Mouse (Mus musculus) CH12.LX (cell line): ENCODE data around the gene Chac1. TPM values are rescaled to one million over a fixed set of nuclear protein-coding genes. Genes with fewer than 3 reads are reported as not detected.

Experiments
- DNase-seq: peaks from one replicate; pipeline ENCODE4 v3.0.0-alpha.2; 2013; ENCODE audit errors: extremely low read depth
- H3K27ac ChIP-seq: 2 replicates; pipeline ENCODE4 v1.5.1; 2012; ENCODE audit warnings: low read depth, mild to moderate bottlenecking, control low read depth, moderate library complexity; ENCODE audit not compliant: insufficient read depth
- H3K27me3 ChIP-seq: replicated peaks from 2 replicates; pipeline ENCODE3; 2012; ENCODE audit warnings: inconsistent platforms
- H3K36me3 ChIP-seq, 2 experiments: replicated peaks in 1 of 2; 2 replicates each; pipeline versions ENCODE3 to v1.6.1; 2012; ENCODE audit warnings: inconsistent platforms in 1 of 2, low read length in 1 of 2, mild to moderate bottlenecking in 1 of 2, mixed read lengths in 1 of 2, moderate library complexity in 1 of 2; ENCODE audit not compliant: control insufficient read depth in 1 of 2, insufficient read depth in 1 of 2
- H3K4me1 ChIP-seq, 2 experiments: 2 replicates each; pipeline ENCODE4 v1.6.1; 2012; ENCODE audit warnings: inconsistent platforms in 1 of 2, moderate library complexity in 1 of 2; ENCODE audit not compliant: insufficient read depth in 2 of 2, control insufficient read depth in 1 of 2
- H3K4me2 ChIP-seq: 2 replicates; pipeline ENCODE4 v1.6.1; 2012; ENCODE audit warnings: low read depth, mild to moderate bottlenecking, control low read depth; ENCODE audit not compliant: poor library complexity, insufficient read depth, severe bottlenecking
- H3K4me3 ChIP-seq, 3 experiments: fragments of 150-350 bp in 1 of 3; sonication (generic) in 1 of 3; replicated peaks in 1 of 3; 2 replicates each; pipeline versions ENCODE3 to v1.5.1; 2011 to 2012; ENCODE audit warnings: low read depth in 2 of 3, low read length in 2 of 3, mild to moderate bottlenecking in 2 of 3, moderate library complexity in 2 of 3, control low read depth in 1 of 3, improper control_type of control experiment in 1 of 3, inconsistent platforms in 1 of 3, mixed read lengths in 1 of 3; ENCODE audit not compliant: poor library complexity in 1 of 3
- H3K79me2 ChIP-seq: replicated peaks from 2 replicates; pipeline ENCODE4 v1.6.1; 2012; ENCODE audit warnings: mild to moderate bottlenecking, moderate library complexity; ENCODE audit not compliant: control insufficient read depth, poor library complexity, insufficient read depth, severe bottlenecking; ENCODE audit errors: extremely low read depth
- H3K9ac ChIP-seq: 2 replicates; pipeline ENCODE4 v1.6.1; 2012; ENCODE audit warnings: low read depth, mild to moderate bottlenecking, control low read depth, moderate library complexity; ENCODE audit not compliant: insufficient read depth
- H3K9me3 ChIP-seq: replicated peaks from 2 replicates; pipeline ENCODE3; 2012; ENCODE audit warnings: low read length, inconsistent platforms, mixed read lengths
- CHD1 ChIP-seq: IDR thresholded peaks from 2 replicates; pipeline ENCODE4 v1.6.1; 2012; ENCODE audit warnings: low read depth, low read length, improper control_type of control experiment, inconsistent platforms
- CTCF ChIP-seq, 2 experiments: IDR thresholded peaks in 1 of 2; conservative IDR thresholded peaks in 1 of 2; 2 replicates each; pipeline ENCODE4 v1.5.1; 2011 to 2012; ENCODE audit warnings: low read depth in 2 of 2, low read length in 2 of 2, improper control_type of control experiment in 1 of 2, inconsistent platforms in 1 of 2, mild to moderate bottlenecking in 1 of 2, moderate library complexity in 1 of 2
- ELF1 ChIP-seq: IDR thresholded peaks from 2 replicates; pipeline ENCODE4 v1.6.1; 2014; ENCODE audit warnings: low read depth, mild to moderate bottlenecking, inconsistent platforms, low read length, improper control_type of control experiment
- EP300 ChIP-seq: IDR thresholded peaks from 2 replicates; pipeline ENCODE4 v1.6.1; 2011; ENCODE audit warnings: low read length, improper control_type of control experiment
- ETS1 ChIP-seq: conservative IDR thresholded peaks from 2 replicates; pipeline ENCODE4 v1.6.1; 2012; ENCODE audit warnings: low read depth, mild to moderate bottlenecking, inconsistent platforms, low read length, improper control_type of control experiment, moderate library complexity
- HCFC1 ChIP-seq: IDR thresholded peaks from 2 replicates; pipeline ENCODE4 v1.6.1; 2012; ENCODE audit warnings: low read depth, mild to moderate bottlenecking, inconsistent platforms, low read length, improper control_type of control experiment
- IRF4 ChIP-seq: IDR thresholded peaks from 2 replicates; pipeline ENCODE4 v1.6.1; 2014; ENCODE audit warnings: low read depth, mild to moderate bottlenecking, inconsistent platforms, low read length, improper control_type of control experiment
- JUND ChIP-seq: conservative IDR thresholded peaks from 2 replicates; pipeline ENCODE4 v1.6.1; 2011; ENCODE audit warnings: low read depth, low read length, improper control_type of control experiment
- KAT2A ChIP-seq: IDR thresholded peaks from 2 replicates; pipeline ENCODE4 v1.6.1; 2012; ENCODE audit warnings: low read length, improper control_type of control experiment, inconsistent platforms; ENCODE audit not compliant: insufficient replicate concordance
- MAX ChIP-seq: IDR thresholded peaks from 2 replicates; pipeline ENCODE4 v1.6.1; 2011; ENCODE audit warnings: low read length, improper control_type of control experiment
- MXI1 ChIP-seq: IDR thresholded peaks from 2 replicates; pipeline ENCODE4 v1.6.1; 2011; ENCODE audit warnings: mild to moderate bottlenecking, low read depth, low read length, improper control_type of control experiment
- MYC ChIP-seq: IDR thresholded peaks from 2 replicates; pipeline ENCODE4 v1.6.1; 2011; ENCODE audit warnings: low read depth, mild to moderate bottlenecking, improper control_type of control experiment, low read length
- NELFE ChIP-seq: IDR thresholded peaks from 2 replicates; pipeline ENCODE4 v1.6.1; 2011; ENCODE audit warnings: low read depth, low read length, improper control_type of control experiment
- NRF1 ChIP-seq: IDR thresholded peaks from 2 replicates; pipeline ENCODE4 v1.6.1; 2014; ENCODE audit warnings: low read depth, mild to moderate bottlenecking, inconsistent platforms, low read length, improper control_type of control experiment, moderate library complexity
- PAX5 ChIP-seq: IDR thresholded peaks from 2 replicates; pipeline ENCODE4 v1.6.1; 2012; ENCODE audit warnings: low read length, inconsistent platforms, mixed read lengths
- RCOR1 ChIP-seq: conservative IDR thresholded peaks from 2 replicates; pipeline ENCODE4 v1.6.1; 2012; ENCODE audit warnings: low read depth, mild to moderate bottlenecking, inconsistent platforms, low read length, improper control_type of control experiment
- SIN3A ChIP-seq: IDR thresholded peaks from 2 replicates; pipeline ENCODE4 v1.6.1; 2012; ENCODE audit warnings: low read length, improper control_type of control experiment, inconsistent platforms
- SMC3 ChIP-seq: IDR thresholded peaks from 2 replicates; pipeline ENCODE4 v1.6.1; 2011; ENCODE audit warnings: low read depth, low read length, improper control_type of control experiment
- TBP ChIP-seq: conservative IDR thresholded peaks from 2 replicates; pipeline ENCODE4 v1.6.1; 2011; ENCODE audit warnings: low read depth, low read length, improper control_type of control experiment
- UBTF ChIP-seq: IDR thresholded peaks from 2 replicates; pipeline ENCODE4 v1.6.1; 2012; ENCODE audit warnings: low read depth, mild to moderate bottlenecking, inconsistent platforms, low read length, improper control_type of control experiment, moderate library complexity
- USF1 ChIP-seq: IDR thresholded peaks from 2 replicates; pipeline ENCODE4 v1.6.1; 2014; ENCODE audit warnings: low read depth, mild to moderate bottlenecking, inconsistent platforms, low read length, improper control_type of control experiment
- ZC3H11A ChIP-seq: IDR thresholded peaks from 2 replicates; pipeline ENCODE4 v1.6.1; 2012; ENCODE audit warnings: low read depth, mild to moderate bottlenecking, inconsistent platforms, low read length, improper control_type of control experiment
- ZMIZ1 ChIP-seq: IDR thresholded peaks from 2 replicates; pipeline ENCODE4 v1.6.1; 2012; ENCODE audit warnings: low read depth, mild to moderate bottlenecking, inconsistent platforms, low read length, improper control_type of control experiment
- dilution Hi-C: fragments of 300-500 bp; cut with MboI; formaldehyde crosslinking; loops from 2 replicates; pipeline ENCODE4 v1.14.3; 2020; ENCODE audit warnings: low sequenced_read_pairs; ENCODE audit not compliant: extremely low pct_unique_long_range_greater_than_20kb, extremely low pct_ligation_motif_present
- in situ Hi-C: fragments of 300-500 bp; cut with MboI; formaldehyde crosslinking; loops from 3 replicates; pipeline ENCODE4 v1.14.3; 2019; ENCODE audit warnings: low sequenced_read_pairs, low pct_ligation_motif_present, low pct_unique_long_range_greater_than_20kb, mixed read lengths
- polyA plus RNA-seq: library from polyadenylated mRNA; unstranded; fragments of >175 nt; gene quantifications from 2 replicates; pipeline ENCODE4 v1.2.1, GENCODE M21; 2012; ENCODE audit warnings: low read depth; ENCODE audit not compliant: insufficient read length
- total RNA-seq, 2 experiments: library from RNA; depleted of rRNA; stranded (reverse); fragments of 300-350 nt in 1 of 2; fragments of >200 nt in 1 of 2; gene quantifications; 2 replicates each; pipeline ENCODE4 v1.2.3; 2012 to 2014

The Chac1 gene
- total and polyA plus RNA-seq, 3 experiments: 33.4 to 95.6 (median 49.2) TPM

DNA sequence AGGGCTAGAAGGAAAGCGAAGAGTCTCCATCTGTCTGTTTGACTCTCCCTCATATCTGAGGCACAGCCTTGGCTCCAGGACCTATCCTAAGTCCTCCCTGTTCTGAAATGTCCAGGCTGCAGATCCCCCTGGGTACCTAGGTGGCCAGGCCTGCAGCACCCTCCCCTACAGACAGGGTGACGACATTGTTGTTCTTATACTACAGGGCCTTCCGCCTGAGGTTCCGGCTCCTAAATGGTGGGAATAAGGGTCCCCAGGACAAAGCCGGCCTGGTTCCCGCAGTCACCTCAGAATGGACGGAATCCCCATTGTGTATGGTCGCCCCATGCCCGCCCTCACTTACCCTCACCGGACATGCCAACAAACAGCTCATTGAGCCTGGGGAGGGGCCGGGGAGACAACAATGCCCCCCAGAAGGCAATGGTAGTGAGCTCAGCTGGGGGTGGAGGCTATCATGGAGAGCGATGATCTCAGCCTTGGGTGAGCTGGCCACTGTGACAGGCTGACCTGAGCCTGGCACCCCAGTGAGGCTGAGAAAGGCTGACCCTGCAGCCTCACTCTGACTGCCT lies 36.2 kb upstream of the Chac1 start:
- no peak overlapping the region for H3K9ac ChIP-seq
- in situ Hi-C loops: no loop called here
- dilution Hi-C loops: no loop called here
- H3K4me3 ChIP-seq: no peak overlapping the region
- H3K27me3 ChIP-seq: peaks cover 4% of the 10 kb centered on the region
- TF ChIP-seq PAX5 (no peak), CTCF (conservative IDR thresholded peaks at IDR 0.05 in 1 of 2, IDR thresholded peaks at IDR 0.05 in 1 of 2; ENCODE audit: low read depth in 2 of 2, low read length in 2 of 2) (no peak), NRF1 (no peak), ETS1 (no peak), HCFC1 (no peak), ZMIZ1 (no peak), MYC (no peak), KAT2A (no peak), MAX (no peak), SIN3A (no peak), CHD1 (no peak), USF1 (no peak), ELF1 (no peak), UBTF (no peak), RCOR1 (no peak), NELFE (no peak), ZC3H11A (no peak), EP300 (no peak), IRF4 (no peak)
- H3K79me2 ChIP-seq: no peaks in the 10 kb centered on the region
- H3K4me1 ChIP-seq: peaks cover 7 to 37% of the 10 kb centered on the region in 2 experiments; a peak in 3 of 4 replicates
- peaks cover 7% of the 10 kb centered on the region for H3K9me3 ChIP-seq
- H3K27ac ChIP-seq: no peak overlapping the region
- H3K36me3 ChIP-seq: no peaks in the 10 kb centered on the region
- H3K4me2 ChIP-seq: no peak overlapping the region
- no peak for DNase-seq

DNA sequence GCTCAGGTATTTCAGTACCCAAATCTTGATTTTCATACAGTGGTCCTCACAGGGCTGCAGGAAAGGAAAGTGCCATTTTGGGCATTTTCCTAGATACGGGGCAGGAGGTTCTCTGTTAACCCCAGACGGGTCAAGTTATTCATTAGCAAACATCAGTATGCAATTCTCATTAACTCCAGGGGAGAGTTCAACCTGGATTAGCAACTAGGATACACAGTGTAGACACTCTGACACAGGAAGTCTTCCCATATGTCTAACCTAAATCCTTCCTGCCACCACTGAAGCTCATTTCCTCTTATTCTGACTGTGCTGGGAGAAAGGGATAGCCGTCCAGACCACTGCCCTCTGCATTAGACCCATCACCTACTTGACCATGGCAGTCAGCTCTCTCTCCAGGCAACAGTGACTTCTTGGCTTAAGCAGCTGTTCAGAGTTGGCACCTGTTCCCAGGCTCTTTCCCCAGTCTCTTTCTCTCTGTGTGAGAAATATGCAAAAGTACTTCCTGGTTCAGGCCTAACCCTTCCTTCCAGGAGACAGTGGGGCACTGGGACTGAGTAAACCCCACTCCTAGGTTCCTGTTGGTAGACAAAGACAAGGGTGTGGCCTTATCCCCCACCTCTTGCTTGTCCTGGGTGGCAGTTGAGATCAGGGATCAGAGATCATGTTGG lies 32.9 kb upstream of the Chac1 start:
- dilution Hi-C loops (no loop called here), in situ Hi-C loops (no loop called here)
- Histone ChIP-seq H3K9me3 (peaks cover 20% of the 10 kb centered on the region), H3K27ac (no peak overlapping the region), H3K4me3 (no peak overlapping the region), H3K4me1 (peaks cover 7 to 28% of the 10 kb centered on the region in 2 experiments; a peak in 3 of 4 replicates), H3K4me2 (no peak overlapping the region), H3K9ac (no peak overlapping the region), H3K36me3 (no peaks in the 10 kb centered on the region), H3K27me3 (peaks cover 4% of the 10 kb centered on the region), H3K79me2 (no peaks in the 10 kb centered on the region)
- no peak for TF ChIP-seq JUND
- TF ChIP-seq TBP: no peak
- peak; percentile 45; the same call in 1 of the 2 replicates for TF ChIP-seq ELF1
- TF ChIP-seq SIN3A: no peak
- TF ChIP-seq SMC3: no peak
- TF ChIP-seq UBTF: no peak
- TF ChIP-seq MXI1: no peak
- DNase-seq: no peak
